Mouse (Mus musculus) spleen, postnatal 0 days (tissue): ENCODE data around the gene Zfp978. TPM values are rescaled to one million over a fixed set of nuclear protein-coding genes. Genes with fewer than 3 reads are reported as not detected.

ENCODE experiments used
- polyA plus RNA-seq: library from polyadenylated mRNA; unstranded; fragments of >200 nt; fragmentation: Nextera tagmentation; extraction: Ambion mirVana; gene quantifications from 2 replicates; pipeline ENCODE4 v1.2.1, GENCODE M21; 2015

Zfp978 gene
- 0.18 TPM in 1 of 2 replicates, not detected in the other for polyA plus RNA-seq

DNA sequence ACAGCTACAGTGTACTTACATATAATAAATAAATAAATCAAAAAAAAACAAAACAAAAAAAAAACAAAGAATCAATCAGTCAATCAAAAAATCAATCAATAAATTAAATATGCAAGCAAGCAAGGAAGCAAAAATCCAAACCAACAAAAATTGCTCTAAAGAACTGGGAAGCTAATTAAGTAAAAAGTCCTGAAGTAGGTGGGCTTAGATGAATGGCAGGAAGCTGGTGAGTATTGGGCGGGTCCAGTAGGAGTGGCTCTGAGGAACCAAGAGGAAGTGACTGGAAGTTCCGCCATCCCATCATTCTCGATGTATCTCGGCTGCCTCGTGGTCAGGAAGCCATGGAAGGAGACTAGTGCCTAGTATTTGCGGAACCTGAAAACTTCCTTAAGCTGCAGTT lies at the start of gene Zfp978:
Gene Zfp978, plus strand, starts transcription at position 301 of the 400 bp plus-strand sequence.

Other genes with a start within 250 kb of the Zfp978 start
- gene Zfp991, start 229.3 kb upstream of the Zfp978 start, polyA plus RNA-seq, result 7.0 and 7.6 TPM in 2 replicates
- 0.18 and 0.21 TPM in 2 replicates for gene Zfp988, start 55.6 kb upstream of the Zfp978 start, polyA plus RNA-seq
- 2.8 and 4.4 TPM in 2 replicates for gene Zfp982, start 131.1 kb downstream of the Zfp978 start, polyA plus RNA-seq
- gene Gm16503, start 178.9 kb downstream of the Zfp978 start, polyA plus RNA-seq, result 0.61 and 0.64 TPM in 2 replicates
- gene Zfp985, start 192.0 kb downstream of the Zfp978 start, polyA plus RNA-seq, result 0.19 and 0.27 TPM in 2 replicates